Mouse (Mus musculus) MEL (cell line): ENCODE data around the gene 9130019O22Rik. TPM values are rescaled to one million over a fixed set of nuclear protein-coding genes. Genes with fewer than 3 reads are reported as not detected.

Source experiments
- DNase-seq: peaks from one replicate; pipeline ENCODE4 v3.0.0; 2011; ENCODE audit warnings: low read depth, low spot score
- H3K27ac ChIP-seq: 2 replicates; pipeline ENCODE4 v1.5.1; 2012; ENCODE audit warnings: low read depth, mild to moderate bottlenecking, control low read depth, low read length, moderate library complexity; ENCODE audit not compliant: control insufficient read depth
- H3K27me3 ChIP-seq, 2 experiments: fragments of 150-350 bp in 1 of 2; sonication (generic) in 1 of 2; 2 replicates each; pipeline ENCODE4 v1.6.1; 2012; ENCODE audit warnings: low read length in 2 of 2, mild to moderate bottlenecking in 2 of 2, improper control_type of control experiment in 1 of 2, moderate library complexity in 1 of 2; ENCODE audit not compliant: insufficient read depth in 2 of 2, control insufficient read depth in 1 of 2
- H3K36me3 ChIP-seq, 2 experiments: 2 replicates each; pipeline ENCODE4 v1.6.1; 2012 to 2014; ENCODE audit warnings: low read length in 2 of 2, improper control_type of control experiment in 1 of 2, inconsistent platforms in 1 of 2, mild to moderate bottlenecking in 1 of 2; ENCODE audit not compliant: insufficient read depth in 2 of 2, control insufficient read depth in 1 of 2
- H3K4me1 ChIP-seq, 2 experiments: fragments of 150-350 bp in 1 of 2; sonication (generic) in 1 of 2; 2 replicates each; pipeline ENCODE4 v1.6.1; 2012; ENCODE audit warnings: low read length in 2 of 2, improper control_type of control experiment in 1 of 2, mild to moderate bottlenecking in 1 of 2; ENCODE audit not compliant: insufficient read depth in 2 of 2, control insufficient read depth in 1 of 2
- H3K4me3 ChIP-seq, 2 experiments: fragments of 150-350 bp in 1 of 2; sonication (generic) in 1 of 2; 2 replicates each; pipeline ENCODE4 v1.5.1; 2012; ENCODE audit warnings: low read depth in 2 of 2, low read length in 2 of 2, mild to moderate bottlenecking in 2 of 2, moderate library complexity in 2 of 2, control low read depth in 1 of 2, improper control_type of control experiment in 1 of 2; ENCODE audit not compliant: control insufficient read depth in 1 of 2, insufficient read depth in 1 of 2
- H3K79me2 ChIP-seq: 2 replicates; pipeline ENCODE4 v1.6.1; 2012; ENCODE audit warnings: mild to moderate bottlenecking, low read length, moderate library complexity; ENCODE audit not compliant: control insufficient read depth, poor library complexity, insufficient read depth
- H3K9ac ChIP-seq: 2 replicates; pipeline ENCODE4 v1.6.1; 2012; ENCODE audit warnings: low read depth, mild to moderate bottlenecking, control low read depth, low read length, moderate library complexity; ENCODE audit not compliant: control insufficient read depth, poor library complexity, severe bottlenecking
- H3K9me3 ChIP-seq: fragments of 150-350 bp; sonication (generic); replicated peaks from 2 replicates; pipeline ENCODE4 v1.6.1; 2012; ENCODE audit warnings: mild to moderate bottlenecking, low read length, improper control_type of control experiment, moderate library complexity; ENCODE audit not compliant: insufficient read depth
- BHLHE40 ChIP-seq: IDR thresholded peaks from 2 replicates; pipeline ENCODE4 v1.6.1; 2012; ENCODE audit warnings: low read depth, mild to moderate bottlenecking, inconsistent platforms, low read length, improper control_type of control experiment, borderline replicate concordance
- CHD1 ChIP-seq: IDR thresholded peaks from 2 replicates; pipeline ENCODE4 v1.6.1; 2012; ENCODE audit warnings: low read depth, mild to moderate bottlenecking, inconsistent platforms, low read length, improper control_type of control experiment
- CTCF ChIP-seq, 3 experiments: IDR thresholded peaks in 2 of 3; conservative IDR thresholded peaks in 1 of 3; 2 replicates each; pipeline ENCODE4 v1.5.1; 2011 to 2012; ENCODE audit warnings: low read length in 3 of 3, low read depth in 2 of 3, mild to moderate bottlenecking in 2 of 3, improper control_type of control experiment in 1 of 3, inconsistent platforms in 1 of 3, mixed read lengths in 1 of 3, moderate library complexity in 1 of 3; ENCODE audit not compliant: control insufficient read depth in 1 of 3, insufficient read depth in 1 of 3, poor library complexity in 1 of 3, severe bottlenecking in 1 of 3
- ELF1 ChIP-seq: IDR thresholded peaks from 2 replicates; pipeline ENCODE4 v1.6.1; 2014; ENCODE audit warnings: low read depth, mild to moderate bottlenecking, inconsistent platforms, low read length, improper control_type of control experiment, moderate library complexity
- EP300 ChIP-seq, 2 experiments: IDR thresholded peaks; 2 replicates each; pipeline ENCODE4 v1.6.1; 2011; ENCODE audit warnings: improper control_type of control experiment in 2 of 2, low read length in 2 of 2, low read depth in 1 of 2, mild to moderate bottlenecking in 1 of 2
- ETS1 ChIP-seq: IDR thresholded peaks from 2 replicates; pipeline ENCODE4 v1.6.1; 2012; ENCODE audit warnings: low read depth, mild to moderate bottlenecking, inconsistent platforms, low read length, improper control_type of control experiment, moderate library complexity
- GABPA ChIP-seq: IDR thresholded peaks from 2 replicates; pipeline ENCODE4 v1.6.1; 2012; ENCODE audit warnings: low read depth, mild to moderate bottlenecking, inconsistent platforms, low read length, improper control_type of control experiment, moderate library complexity
- GATA1 ChIP-seq: IDR thresholded peaks from 2 replicates; pipeline ENCODE4 v1.6.1; 2011; ENCODE audit warnings: low read depth, low read length, improper control_type of control experiment
- HCFC1 ChIP-seq: IDR thresholded peaks from 2 replicates; pipeline ENCODE4 v1.6.1; 2012; ENCODE audit warnings: low read depth, mild to moderate bottlenecking, inconsistent platforms, low read length, improper control_type of control experiment, moderate library complexity
- JUND ChIP-seq: IDR thresholded peaks from 2 replicates; pipeline ENCODE4 v1.6.1; 2011; ENCODE audit warnings: low read depth, mild to moderate bottlenecking, improper control_type of control experiment, low read length
- KAT2A ChIP-seq: conservative IDR thresholded peaks from 2 replicates; pipeline ENCODE4 v1.6.1; 2012; ENCODE audit warnings: low read depth, low read length, improper control_type of control experiment, inconsistent platforms
- MAFK ChIP-seq: IDR thresholded peaks from 2 replicates; pipeline ENCODE4 v1.6.1; 2011; ENCODE audit warnings: low read depth, mild to moderate bottlenecking, low read length, improper control_type of control experiment, borderline replicate concordance
- MAX ChIP-seq: IDR thresholded peaks from 2 replicates; pipeline ENCODE4 v1.6.1; 2011; ENCODE audit warnings: low read length, improper control_type of control experiment
- MAZ ChIP-seq: IDR thresholded peaks from 2 replicates; pipeline ENCODE4 v1.6.1; 2012; ENCODE audit warnings: low read depth, mild to moderate bottlenecking, inconsistent platforms, low read length, improper control_type of control experiment
- MEF2A ChIP-seq: IDR thresholded peaks from 2 replicates; pipeline ENCODE4 v1.6.1; 2014; ENCODE audit warnings: low read depth, mild to moderate bottlenecking, inconsistent platforms, low read length, improper control_type of control experiment; ENCODE audit not compliant: poor library complexity, insufficient replicate concordance, severe bottlenecking; ENCODE audit errors: extremely low read depth
- MXI1 ChIP-seq: IDR thresholded peaks from 2 replicates; pipeline ENCODE4 v1.6.1; 2011; ENCODE audit warnings: mild to moderate bottlenecking, low read depth, low read length, improper control_type of control experiment
- MYB ChIP-seq: IDR thresholded peaks from 2 replicates; pipeline ENCODE4 v1.6.1; 2011; ENCODE audit warnings: mild to moderate bottlenecking, low read depth, low read length, improper control_type of control experiment
- MYC ChIP-seq: IDR thresholded peaks from 2 replicates; pipeline ENCODE4 v1.6.1; 2011; ENCODE audit warnings: low read depth, mild to moderate bottlenecking, low read length, improper control_type of control experiment, moderate library complexity
- NELFE ChIP-seq: IDR thresholded peaks from 2 replicates; pipeline ENCODE4 v1.6.1; 2011; ENCODE audit warnings: low read depth, low read length, improper control_type of control experiment
- NRF1 ChIP-seq: IDR thresholded peaks from 2 replicates; pipeline ENCODE4 v1.6.1; 2014; ENCODE audit warnings: low read depth, mild to moderate bottlenecking, inconsistent platforms, low read length, improper control_type of control experiment, moderate library complexity; ENCODE audit not compliant: poor library complexity, insufficient read depth, severe bottlenecking
- POLR2AphosphoS2 ChIP-seq: IDR thresholded peaks from 2 replicates; pipeline ENCODE4 v1.6.1; 2011; ENCODE audit warnings: low read length, improper control_type of control experiment
- POLR2AphosphoS5 ChIP-seq: IDR thresholded peaks from 2 replicates; pipeline ENCODE4 v1.6.1; 2012; ENCODE audit warnings: low read depth, borderline replicate concordance, mild to moderate bottlenecking, inconsistent platforms, low read length, moderate library complexity, mixed read lengths
- RAD21 ChIP-seq: IDR thresholded peaks from 2 replicates; pipeline ENCODE4 v1.6.1; 2011; ENCODE audit warnings: mild to moderate bottlenecking, low read depth, low read length, improper control_type of control experiment
- RCOR1 ChIP-seq: IDR thresholded peaks from 2 replicates; pipeline ENCODE4 v1.6.1; 2012; ENCODE audit warnings: low read depth, mild to moderate bottlenecking, inconsistent platforms, low read length, improper control_type of control experiment
- SIN3A ChIP-seq: IDR thresholded peaks from 2 replicates; pipeline ENCODE4 v1.6.1; 2012; ENCODE audit warnings: low read length, improper control_type of control experiment, inconsistent platforms
- SMC3 ChIP-seq: IDR thresholded peaks from 2 replicates; pipeline ENCODE4 v1.6.1; 2011; ENCODE audit warnings: low read depth, low read length, improper control_type of control experiment
- TAL1 ChIP-seq: IDR thresholded peaks from 2 replicates; pipeline ENCODE4 v1.6.1; 2012; ENCODE audit warnings: mild to moderate bottlenecking, inconsistent platforms, low read length, moderate library complexity, mixed read lengths
- TCF12 ChIP-seq: IDR thresholded peaks from 2 replicates; pipeline ENCODE4 v1.6.1; 2014; ENCODE audit warnings: low read depth, mild to moderate bottlenecking, inconsistent platforms, low read length, improper control_type of control experiment, moderate library complexity
- UBTF ChIP-seq: IDR thresholded peaks from 2 replicates; pipeline ENCODE4 v1.6.1; 2012; ENCODE audit warnings: low read depth, mild to moderate bottlenecking, inconsistent platforms, low read length, improper control_type of control experiment, moderate library complexity, borderline replicate concordance; ENCODE audit not compliant: insufficient read depth
- USF1 ChIP-seq: IDR thresholded peaks from 2 replicates; pipeline ENCODE4 v1.6.1; 2014; ENCODE audit warnings: low read depth, mild to moderate bottlenecking, inconsistent platforms, low read length, improper control_type of control experiment, moderate library complexity
- USF2 ChIP-seq, 2 experiments: IDR thresholded peaks; 2 replicates each; pipeline ENCODE4 v1.6.1; 2011 to 2012; ENCODE audit warnings: improper control_type of control experiment in 2 of 2, low read length in 2 of 2, borderline replicate concordance in 1 of 2, inconsistent platforms in 1 of 2, low read depth in 1 of 2, mild to moderate bottlenecking in 1 of 2; ENCODE audit not compliant: insufficient read depth in 1 of 2
- ZC3H11A ChIP-seq: IDR thresholded peaks from 2 replicates; pipeline ENCODE4 v1.6.1; 2012; ENCODE audit warnings: low read depth, mild to moderate bottlenecking, inconsistent platforms, low read length, improper control_type of control experiment
- ZKSCAN1 ChIP-seq: IDR thresholded peaks from 2 replicates; pipeline ENCODE4 v1.6.1; 2012; ENCODE audit warnings: low read depth, mild to moderate bottlenecking, inconsistent platforms, low read length, improper control_type of control experiment, moderate library complexity
- ZMIZ1 ChIP-seq: IDR thresholded peaks from 2 replicates; pipeline ENCODE4 v1.6.1; 2012; ENCODE audit warnings: low read depth, mild to moderate bottlenecking, inconsistent platforms, low read length, improper control_type of control experiment, moderate library complexity
- ZNF384 ChIP-seq: IDR thresholded peaks from 2 replicates; pipeline ENCODE4 v1.6.1; 2012; ENCODE audit warnings: low read depth, mild to moderate bottlenecking, inconsistent platforms, low read length, improper control_type of control experiment
- polyA plus RNA-seq, 2 experiments: library from polyadenylated mRNA; stranded (reverse) in 1 of 2; unstranded in 1 of 2; fragments of >175 nt in 1 of 2; fragments of >200 nt in 1 of 2; gene quantifications; 2 replicates each; pipeline versions ENCODE4 v1.2.1 to v1.2.4; 2012; ENCODE audit warnings: low replicate concordance in 2 of 2, low read depth in 1 of 2; ENCODE audit not compliant: insufficient read length in 2 of 2, insufficient read depth in 1 of 2, missing spikeins in 1 of 2
- total RNA-seq: library from RNA; depleted of rRNA; stranded (reverse); fragments of 300-350 nt; gene quantifications from 2 replicates; pipeline ENCODE4 v1.2.3, GENCODE M21; 2012; rRNA removed

Gene 9130019O22Rik
- 1.4 and 2.1 TPM in 2 replicates for total RNA-seq
- polyA plus RNA-seq, result 1 to 10 TPM in 1 of 2 experiments, not detected in 1; 1.5 TPM

DNA sequence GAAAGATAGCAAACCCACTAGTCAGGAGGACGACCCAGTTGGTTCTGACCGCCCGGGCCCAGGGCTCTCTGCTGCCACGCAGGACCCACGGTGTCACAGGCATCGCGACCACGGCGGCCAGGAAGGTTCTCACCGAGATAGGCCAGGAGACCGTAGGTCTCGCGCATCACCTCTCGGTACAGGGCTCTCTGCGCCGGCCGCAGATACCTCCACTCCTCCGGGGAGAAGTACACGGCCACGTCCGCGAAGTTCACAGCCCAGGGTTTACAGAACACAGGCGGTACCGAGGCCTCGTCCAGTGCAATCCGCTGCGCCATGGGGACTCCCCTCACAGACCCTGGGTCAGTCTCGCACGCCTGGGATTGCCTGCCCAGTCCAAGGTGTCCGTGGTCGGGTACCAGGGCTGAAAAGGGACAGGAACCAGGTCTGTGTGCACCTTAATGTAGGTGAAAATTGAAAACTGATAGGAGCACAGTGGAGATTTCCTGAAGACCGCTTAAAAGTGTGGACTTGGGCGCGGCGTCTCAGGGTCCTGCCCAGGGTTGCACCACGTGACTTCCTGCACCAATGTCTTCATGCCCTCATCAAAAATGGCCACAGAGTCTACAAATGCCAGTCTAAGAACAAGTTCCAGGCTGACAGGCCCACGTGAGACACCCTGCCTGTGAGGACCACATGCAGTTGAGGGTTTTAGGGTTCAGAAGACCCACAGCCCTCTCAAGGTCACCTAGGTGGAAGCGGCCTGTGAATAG lies at the start of gene 9130019O22Rik:
Gene 9130019O22Rik, minus strand, starts transcription at position 526 of the 752 bp plus-strand sequence.
- no peaks in the 10 kb centered on the region for H3K4me1 ChIP-seq
- H3K27me3 ChIP-seq, result no peaks in the 10 kb centered on the region
- peak within 1 kb of the TSS; percentile 71 for H3K9ac ChIP-seq
- H3K9me3 ChIP-seq, result no peaks in the 10 kb centered on the region
- DNase-seq, result peak; percentile 91
- H3K27ac ChIP-seq, result peak within 1 kb of the TSS; percentile 22; the same call in 1 of the 2 replicates
- H3K36me3 ChIP-seq, result no peaks in the 10 kb centered on the region
- H3K79me2 ChIP-seq, result 0 out of 2 replicates have a peak, but pooled peaks cover 3% of the 10 kb centered on the region
- H3K4me3 ChIP-seq, result peak within 1 kb of the TSS; percentile 62 to 73
- TF ChIP-seq TAL1 (no peak), RCOR1 (no peak), ZKSCAN1 (no peak), BHLHE40 (no peak), ELF1 (no peak), POLR2AphosphoS5 (no peak), CTCF (IDR thresholded peaks at IDR 0.05 in 2 of 3, conservative IDR thresholded peaks at IDR 0.05 in 1 of 3; ENCODE audit: control insufficient read depth in 1 of 3, insufficient read depth in 1 of 3, low read depth in 2 of 3, low read length in 3 of 3, poor library complexity in 1 of 3, severe bottlenecking in 1 of 3) (no peak), ETS1 (no peak), USF1 (peak; percentile 97), ZMIZ1 (no peak), GATA1 (no peak), MAZ (no peak), GABPA (no peak), NRF1 (no peak), MYC (peak; percentile 69), ZC3H11A (no peak), MYB (no peak), SMC3 (no peak), MEF2A (no peak), MAX (peak; percentile 95), JUND (no peak), POLR2AphosphoS2 (peak; percentile 32; the same call in 1 of the 2 replicates), NELFE (peak; percentile 55), USF2 (IDR thresholded peaks at IDR 0.05; ENCODE audit: borderline replicate concordance in 1 of 2, insufficient read depth in 1 of 2, low read depth in 1 of 2, low read length in 2 of 2) (peak; percentile 73 to 88), RAD21 (no peak), MXI1 (peak; percentile 62), KAT2A (no peak), TCF12 (no peak), SIN3A (peak; percentile 36; the same call in 1 of the 2 replicates), MAFK (no peak), HCFC1 (peak; percentile 87), ZNF384 (no peak), EP300 (IDR thresholded peaks at IDR 0.05; ENCODE audit: low read depth in 1 of 2, low read length in 2 of 2) (no peak), CHD1 (no peak), UBTF (no peak)
